In the genomic region with DNA sequence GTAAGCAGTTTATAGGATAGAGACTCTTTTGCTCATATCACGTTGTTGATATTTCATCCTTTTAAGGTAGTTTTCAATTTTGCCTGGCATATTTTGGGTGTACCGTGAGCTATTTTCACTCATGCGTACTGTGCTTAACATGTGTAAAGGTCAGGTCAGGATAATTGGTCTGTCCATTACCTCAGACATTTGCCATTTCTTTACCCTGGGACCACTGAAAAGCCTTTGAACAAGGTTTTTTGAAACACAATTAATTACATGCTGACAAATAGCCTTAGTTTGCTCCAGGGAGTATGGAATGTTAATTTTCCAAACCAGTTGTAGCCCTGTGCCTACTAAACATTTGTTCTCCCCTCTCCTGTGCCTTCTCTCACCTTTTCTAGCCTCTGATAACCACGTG, we compare ENCODE assay signal across 26 mouse cellular contexts.
"Had no signal": no experiment of that assay in that cellular context is flagged by ENCODE, and none has a peak within 500 bp of the region (broad histone marks: within the 10 kb centered on the region; RNA-seq: fewer than 3 reads in every experiment).

No protein-coding gene starts in this region.

- ATAC-seq: liver, embryonic 12.5 days; midbrain, embryonic 13.5 days; midbrain, embryonic 16.5 days had no signal

- H3K9ac ChIP-seq: kidney, embryonic 15.5 days; limb, embryonic 13.5 days; liver, embryonic 12.5 days; liver, embryonic 15.5 days; lung, embryonic 15.5 days; midbrain, embryonic 13.5 days; neural tube, embryonic 13.5 days; stomach, embryonic 15.5 days had no signal

- H3K9me3 ChIP-seq: kidney, embryonic 15.5 days; limb, embryonic 13.5 days; liver, embryonic 12.5 days; liver, embryonic 15.5 days; lung, embryonic 15.5 days; midbrain, embryonic 10.5 days; midbrain, embryonic 13.5 days; neural tube, embryonic 13.5 days; stomach, embryonic 15.5 days had no signal

- H3K4me3 ChIP-seq: kidney, embryonic 15.5 days; left cerebral cortex, adult 2 months; limb, embryonic 13.5 days; liver, embryonic 12.5 days; liver, embryonic 15.5 days; lung, embryonic 15.5 days; megakaryocyte, embryonic 14.5 days; midbrain, embryonic 10.5 days; midbrain, embryonic 13.5 days; myocyte; neural tube, embryonic 13.5 days; stomach, embryonic 15.5 days had no signal

- DNase-seq: kidney, postnatal 10 days; kidney, postnatal 36 days; layer of hippocampus, postnatal 36 days; left cerebral cortex, postnatal 4 days; liver; lung, adult 18-20 months; lung, postnatal 10 days; lung, postnatal 36 days; right cerebral cortex, adult 18-20 months; right cerebral cortex, postnatal 14 days; right cerebral cortex, postnatal 4 days; thymus, adult 18-20 months; thymus, postnatal 36 days had no signal

- H3K4me2 ChIP-seq: kidney, embryonic 15.5 days; limb, embryonic 13.5 days; liver, embryonic 12.5 days; liver, embryonic 15.5 days; lung, embryonic 15.5 days; midbrain, embryonic 13.5 days; neural tube, embryonic 13.5 days; stomach, embryonic 15.5 days had no signal

- H3K27me3 ChIP-seq: kidney, embryonic 15.5 days; limb, embryonic 13.5 days; liver, embryonic 12.5 days; liver, embryonic 15.5 days; lung, embryonic 15.5 days; megakaryocyte, embryonic 14.5 days; midbrain, embryonic 13.5 days; neural tube, embryonic 13.5 days; stomach, embryonic 15.5 days had no signal

- H3K36me3 ChIP-seq: kidney, embryonic 15.5 days; limb, embryonic 13.5 days; liver, embryonic 12.5 days; liver, embryonic 15.5 days; lung, embryonic 15.5 days; midbrain, embryonic 10.5 days; midbrain, embryonic 13.5 days; neural tube, embryonic 13.5 days; stomach, embryonic 15.5 days had no signal

- H3K4me1 ChIP-seq: kidney, embryonic 15.5 days; liver, embryonic 12.5 days; liver, embryonic 15.5 days; lung, embryonic 15.5 days; megakaryocyte, embryonic 14.5 days; midbrain, embryonic 10.5 days; midbrain, embryonic 13.5 days; stomach, embryonic 15.5 days had no signal

- H3K27ac ChIP-seq: kidney, embryonic 15.5 days; left cerebral cortex, adult 2 months; limb, embryonic 13.5 days; liver, embryonic 12.5 days; liver, embryonic 15.5 days; lung, embryonic 15.5 days; midbrain, embryonic 10.5 days; midbrain, embryonic 13.5 days; neural tube, embryonic 13.5 days; stomach, embryonic 15.5 days had no signal
